Mouse (Mus musculus) heart, embryonic 11.5 days (tissue): Measurements from ENCODE around the gene Mdp1. TPM values are rescaled to one million over a fixed set of nuclear protein-coding genes. Genes with fewer than 3 reads are reported as not detected.

Experiments used
- ATAC-seq: fragments of 200-750 bp; cut with Nextera tagmentation; replicated peaks from 2 replicates; pipeline ENCODE4 v1.8.0; 2017; ENCODE audit warnings: moderate library complexity; ENCODE audit not compliant: insufficient number of reproducible peaks, low FRiP score, low TSS enrichment
- H3K27ac ChIP-seq: fragments of 300-500 bp; sonication (generic); 2 replicates; pipeline ENCODE4 v1.5.1; 2014; ENCODE audit warnings: mild to moderate bottlenecking, low read depth, low read length
- H3K27me3 ChIP-seq: fragments of 300-500 bp; sonication (generic); 2 replicates; pipeline ENCODE4 v1.6.1; 2014; ENCODE audit warnings: mild to moderate bottlenecking, low read length, mixed read lengths; ENCODE audit not compliant: control insufficient read depth, insufficient read depth
- H3K36me3 ChIP-seq: fragments of 300-500 bp; sonication (generic); 2 replicates; pipeline ENCODE4 v1.6.1; 2014; ENCODE audit warnings: mild to moderate bottlenecking, low read length, moderate library complexity, mixed read lengths; ENCODE audit not compliant: control insufficient read depth, insufficient read depth
- H3K4me1 ChIP-seq: fragments of 300-500 bp; sonication (generic); 2 replicates; pipeline ENCODE4 v1.6.1; 2014; ENCODE audit warnings: low read length; ENCODE audit not compliant: control insufficient read depth, insufficient read depth
- H3K4me2 ChIP-seq: fragments of 300-500 bp; sonication (generic); 2 replicates; pipeline ENCODE4 v1.6.1; 2014; ENCODE audit warnings: mild to moderate bottlenecking, moderate library complexity
- H3K4me3 ChIP-seq: fragments of 300-500 bp; sonication (generic); 2 replicates; pipeline ENCODE4 v1.5.1; 2014; ENCODE audit warnings: low read depth, low read length
- H3K9ac ChIP-seq: fragments of 300-500 bp; sonication (generic); 2 replicates; pipeline ENCODE4 v1.6.1; 2014; ENCODE audit warnings: mild to moderate bottlenecking, low read depth, low read length, moderate library complexity
- H3K9me3 ChIP-seq: fragments of 300-500 bp; sonication (generic); replicated peaks from 2 replicates; pipeline ENCODE4 v1.6.1; 2016; ENCODE audit warnings: low read length; ENCODE audit not compliant: control insufficient read depth
- WGBS: fragments of 180-500 bp; shearing (Covaris S2); extraction: QIAGEN DNeasy Blood & Tissue Kit; methylation state at CpG from one replicate; pipeline ENCODE4 v1.1.7; 2014; ENCODE audit not compliant: insufficient replicate concordance; 5-methylcytosine and 5-hydroxymethylcytosine counted together
- polyA plus RNA-seq: library from polyadenylated mRNA; unstranded; fragments of >200 nt; fragmentation: Nextera tagmentation; extraction: Ambion mirVana; gene quantifications from 2 replicates; pipeline ENCODE4 v1.2.1, GENCODE M21; 2014

Mdp1 gene
- polyA plus RNA-seq, 1 experiment from 2014 or later = 74.2 TPM

DNA sequence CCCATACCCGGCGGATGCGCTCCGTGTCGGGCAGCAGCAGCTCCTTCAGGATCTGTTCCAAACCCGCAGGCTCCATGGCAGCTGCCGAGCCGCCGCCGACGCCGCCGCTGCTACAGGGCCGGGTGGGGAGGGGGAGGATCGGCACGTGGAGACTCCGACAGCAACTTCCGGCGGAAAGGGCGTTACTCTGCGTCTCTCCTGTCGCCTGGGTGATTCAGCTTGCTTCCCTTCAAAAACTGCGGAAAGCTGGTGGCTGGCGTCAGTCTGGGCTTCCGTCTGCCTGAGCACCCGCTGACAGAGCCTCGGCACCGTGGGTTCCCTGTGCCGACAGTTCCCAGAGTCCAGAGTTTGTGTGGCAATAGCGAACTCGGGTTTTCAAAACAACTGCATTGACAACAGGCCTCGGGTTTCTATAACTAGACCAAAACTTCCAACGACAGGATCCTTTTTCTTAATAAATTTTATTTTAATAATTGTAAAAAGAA is 24.7 kb downstream of the Mdp1 start, which contains the start of gene Ipo4:
Ipo4 (minus strand) TSS at position 435 of the 485 bp plus-strand sequence.
- Histone ChIP-seq H3K4me3 (peak within 1 kb of the TSS; percentile 65), H3K4me1 (peaks cover 3% of the 10 kb centered on the region; the same call in 1 of the 2 replicates), H3K27ac (no peak within 1 kb of the TSS), H3K9me3 (no peaks in the 10 kb centered on the region), H3K9ac (peak within 1 kb of the TSS; percentile 76), H3K36me3 (peaks cover 38% of the 10 kb centered on the region), H3K27me3 (no peaks in the 10 kb centered on the region), H3K4me2 (peak within 1 kb of the TSS; percentile 78)
- peak; percentile 64 for ATAC-seq
- WGBS = 1% methylated on average over 33 of the region's 33 CpGs

GRCm38 (mm10) chr14:55634874-55635522 is 25.3 kb downstream of the Mdp1 start:
- 2% methylated on average over 23 of the region's 23 CpGs for WGBS
- peaks cover 42% of the 10 kb centered on the region for H3K36me3 ChIP-seq
- peak; percentile 59 for ATAC-seq
- H3K27me3 ChIP-seq = no peaks in the 10 kb centered on the region
- peaks cover 3% of the 10 kb centered on the region; the same call in 1 of the 2 replicates for H3K4me1 ChIP-seq
- no peak overlapping the region for H3K27ac ChIP-seq
- H3K9me3 ChIP-seq = no peaks in the 10 kb centered on the region
- peak overlapping the region; percentile 65 for H3K4me3 ChIP-seq
- peak overlapping the region; percentile 78 for H3K4me2 ChIP-seq
- H3K9ac ChIP-seq = peak overlapping the region; percentile 76

- Histone ChIP-seq H3K9me3 (no peaks in the 10 kb centered on the region), H3K9ac (no peak overlapping the region), H3K27ac (no peak overlapping the region), H3K4me3 (no peak overlapping the region), H3K36me3 (peaks cover 58% of the 10 kb centered on the region), H3K4me1 (0 out of 2 replicates have a peak, but pooled peaks cover 4% of the 10 kb centered on the region), H3K4me2 (no peak overlapping the region), H3K27me3 (no peaks in the 10 kb centered on the region)
- 52% methylated on average over 5 of the region's 5 CpGs for WGBS
- no peak for ATAC-seq
These were observed 31.0 kb downstream of the Mdp1 start for GRCm38 (mm10) chr14:55629312-55629711.

DNA sequence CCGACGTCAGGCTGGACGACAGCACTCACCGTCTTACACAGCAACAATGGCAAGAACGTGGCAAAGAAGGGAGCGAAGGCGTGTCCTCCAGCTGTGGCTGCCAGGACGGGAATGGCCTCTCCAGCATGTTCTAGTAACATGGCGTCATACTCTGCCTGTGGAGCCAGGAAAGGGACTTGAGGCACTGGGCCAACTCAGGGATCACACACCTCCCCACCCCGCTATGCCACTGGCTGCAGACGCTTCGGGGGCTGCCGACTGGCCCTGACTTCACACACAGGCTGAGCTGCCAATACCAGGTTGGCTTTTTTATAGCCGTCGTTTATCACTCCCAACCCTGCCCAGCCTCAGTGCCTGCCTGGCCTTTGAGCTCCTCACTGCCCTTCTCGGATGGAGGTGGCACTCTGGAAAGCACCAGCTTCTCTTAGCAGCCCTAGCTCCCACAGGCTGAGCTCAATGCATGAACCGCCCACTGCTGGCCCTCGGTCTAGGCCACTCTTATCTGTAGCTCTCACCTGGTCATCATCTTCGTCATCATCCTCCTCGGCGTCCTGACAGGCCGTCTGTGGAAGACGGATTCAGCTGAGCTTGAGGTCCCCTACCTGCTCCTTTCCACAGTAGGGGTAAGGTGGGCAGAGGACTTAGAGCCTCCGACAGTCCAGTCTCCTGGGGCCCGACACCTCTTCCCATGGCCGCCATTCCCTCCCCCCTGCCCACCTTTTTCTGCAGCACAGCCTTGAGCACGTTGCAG is 32.1 kb downstream of the Mdp1 start:
- Histone ChIP-seq H3K4me1 (0 out of 2 replicates have a peak, but pooled peaks cover 4% of the 10 kb centered on the region), H3K4me3 (no peak overlapping the region), H3K36me3 (peaks cover 51% of the 10 kb centered on the region), H3K9me3 (no peaks in the 10 kb centered on the region), H3K9ac (no peak overlapping the region), H3K27ac (no peak overlapping the region), H3K4me2 (no peak overlapping the region), H3K27me3 (no peaks in the 10 kb centered on the region)
- 90% methylated on average over 27 of the region's 27 CpGs for WGBS
- no peak for ATAC-seq

GRCm38 (mm10) chr14:55618486-55619195 is 41.7 kb downstream of the Mdp1 start:
- WGBS = 33% methylated on average over 22 of the region's 22 CpGs
- Histone ChIP-seq H3K27ac (no peak overlapping the region), H3K4me3 (peak overlapping the region; percentile 35), H3K4me1 (peaks cover 14% of the 10 kb centered on the region; the same call in 1 of the 2 replicates), H3K9me3 (no peaks in the 10 kb centered on the region), H3K4me2 (peak overlapping the region; percentile 57), H3K36me3 (no peaks in the 10 kb centered on the region), H3K27me3 (no peaks in the 10 kb centered on the region), H3K9ac (peak overlapping the region; percentile 56; the same call in 1 of the 2 replicates)
- no peak for ATAC-seq

DNA sequence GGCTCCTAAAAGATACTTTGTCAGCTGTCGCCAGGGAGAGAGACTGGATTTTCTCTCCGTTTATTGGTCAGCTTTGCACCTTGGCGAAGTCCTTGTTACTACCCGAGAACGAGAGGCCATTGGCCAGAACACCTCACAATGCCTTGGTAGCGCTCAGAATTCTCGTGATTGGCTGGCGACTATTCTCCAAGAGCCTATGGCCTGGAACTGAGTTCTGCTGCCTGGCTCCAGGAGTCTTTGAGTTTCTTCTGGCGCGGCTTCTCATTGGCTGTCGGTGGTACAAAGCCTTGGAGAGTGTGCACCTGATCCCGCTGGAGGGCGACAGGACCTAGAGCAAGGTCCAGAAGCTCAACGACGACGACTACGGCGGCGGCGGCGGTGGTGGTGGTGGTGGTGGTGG is 42.5 kb downstream of the Mdp1 start, which contains the start of gene Rec8:
Rec8 (plus strand) TSS at position 216 of the 400 bp plus-strand sequence.
- Histone ChIP-seq H3K4me3 (peak within 1 kb of the TSS; percentile 35), H3K4me2 (peak within 1 kb of the TSS; percentile 57), H3K9ac (peak within 1 kb of the TSS; percentile 56; the same call in 1 of the 2 replicates), H3K27me3 (no peaks in the 10 kb centered on the region), H3K9me3 (no peaks in the 10 kb centered on the region), H3K4me1 (peaks cover 14% of the 10 kb centered on the region; the same call in 1 of the 2 replicates), H3K36me3 (no peaks in the 10 kb centered on the region), H3K27ac (no peak within 1 kb of the TSS)
- 9% methylated on average over 21 of the region's 21 CpGs for WGBS
- ATAC-seq = peak; percentile 71

DNA sequence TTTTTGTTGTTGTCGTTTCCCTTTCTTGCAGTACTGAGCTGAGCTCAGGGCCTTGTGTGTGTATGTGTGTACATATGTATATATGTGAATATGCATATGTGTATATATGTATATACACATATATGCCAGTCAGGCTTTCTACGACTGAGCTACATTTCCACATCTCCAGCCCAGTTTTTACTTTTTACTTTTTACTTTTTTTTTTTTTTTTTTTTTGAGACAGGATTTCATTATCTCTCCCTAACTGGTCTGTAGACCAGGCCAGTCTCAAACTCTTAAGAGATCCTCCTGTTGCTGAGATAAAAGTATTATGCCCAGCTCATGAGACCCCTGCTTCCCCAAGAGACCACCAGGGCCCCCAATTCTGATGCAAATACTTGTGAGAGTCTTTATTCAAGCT is 43.5 kb downstream of the Mdp1 start:
- Histone ChIP-seq H3K27ac (no peak overlapping the region), H3K9me3 (no peaks in the 10 kb centered on the region), H3K9ac (no peak overlapping the region), H3K36me3 (no peaks in the 10 kb centered on the region), H3K4me2 (no peak overlapping the region), H3K4me3 (no peak overlapping the region), H3K4me1 (peaks cover 17% of the 10 kb centered on the region; the same call in 1 of the 2 replicates), H3K27me3 (no peaks in the 10 kb centered on the region)
- no peak for ATAC-seq
- 77% methylated on average over 2 of the region's 2 CpGs for WGBS

GRCm38 (mm10) chr14:55615876-55616275 is 44.4 kb downstream of the Mdp1 start:
- Histone ChIP-seq H3K4me3 (no peak overlapping the region), H3K36me3 (no peaks in the 10 kb centered on the region), H3K9ac (no peak overlapping the region), H3K9me3 (no peaks in the 10 kb centered on the region), H3K27me3 (no peaks in the 10 kb centered on the region), H3K27ac (no peak overlapping the region), H3K4me1 (peaks cover 17% of the 10 kb centered on the region; the same call in 1 of the 2 replicates), H3K4me2 (no peak overlapping the region)
- 52% methylated on average over 2 of the region's 2 CpGs for WGBS
- no peak for ATAC-seq
